Mouse (Mus musculus) testis, adult 2 months (tissue): Measurements from ENCODE around the gene Pard3b.

Source experiments
- CTCF ChIP-seq: fragments of 200-500 bp; IDR thresholded peaks from 2 replicates; pipeline ENCODE4 v1.5.1; 2012; ENCODE audit warnings: low read depth, mild to moderate bottlenecking, inconsistent platforms, low read length, moderate library complexity; ENCODE audit not compliant: control insufficient read depth, insufficient read depth, insufficient replicate concordance
- POLR2A ChIP-seq: fragments of 200-500 bp; IDR thresholded peaks from 2 replicates; pipeline ENCODE4 v1.6.1; 2012; ENCODE audit warnings: low read depth, mild to moderate bottlenecking, inconsistent platforms, low read length, moderate library complexity; ENCODE audit not compliant: control insufficient read depth

DNA sequence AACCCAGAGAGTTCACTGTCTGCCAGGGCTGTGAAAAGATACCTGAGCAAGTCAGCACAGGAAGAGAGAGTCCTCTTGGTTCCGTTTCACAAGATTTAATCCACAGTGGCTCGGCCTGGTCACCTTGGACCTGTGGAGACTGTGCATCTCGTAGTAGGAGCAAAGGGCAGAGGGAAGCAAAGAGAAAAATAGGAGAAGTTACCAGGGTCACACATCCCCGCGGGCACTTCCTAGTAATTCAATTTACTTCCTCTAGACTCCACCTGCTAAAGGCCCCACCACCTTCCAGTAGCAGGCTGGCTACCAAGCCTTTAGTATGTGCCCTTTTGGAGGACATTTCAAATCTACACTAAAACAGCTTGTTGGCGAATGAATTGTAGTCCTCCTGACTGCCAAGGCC is 1052.6 kb downstream of the Pard3b start:
- TF ChIP-seq CTCF (no peak), POLR2A (no peak)
